Mouse (Mus musculus): ENCODE measurements around the gene Tfpt. TPM values are rescaled to one million over a fixed set of nuclear protein-coding genes. Genes with fewer than 3 reads are reported as not detected.

The Tfpt gene
- total and polyA plus RNA-seq, 2 experiments: 4.3 to 5.7 TPM

DNA sequence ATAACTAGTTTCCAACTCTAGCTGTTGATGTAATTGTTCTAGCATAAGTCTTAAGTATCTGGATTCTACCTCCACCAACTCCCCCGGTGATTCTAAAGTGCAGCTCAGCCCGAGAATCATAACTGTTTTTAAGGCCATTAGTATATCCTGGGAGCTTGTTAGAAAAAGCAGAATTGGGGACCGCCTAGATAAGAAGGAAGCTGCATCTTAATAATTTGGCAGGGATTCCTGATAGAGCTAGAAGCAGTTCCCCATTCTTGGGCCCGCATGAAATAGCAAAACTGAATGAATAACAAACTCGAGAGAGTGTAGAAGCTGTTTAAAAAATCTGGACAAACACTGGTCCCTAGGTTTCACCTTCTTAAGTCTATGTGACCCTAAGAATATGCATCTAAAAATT is 13.7 kb upstream of the Tfpt start:
- Histone ChIP-seq H3K27me3 (ENCODE audit: control insufficient read depth, insufficient read depth, low read length) (no peaks in the 10 kb centered on the region), H3K9ac (ENCODE audit: low read depth, low read length) (no peak overlapping the region), H3K79me2 (ENCODE audit: control insufficient read depth, insufficient read depth, low read length) (peaks cover 24% of the 10 kb centered on the region), H3K27ac (replicated peaks; ENCODE audit: insufficient read depth, low read depth, low read length) (no peak overlapping the region), H3K36me3 (ENCODE audit: control insufficient read depth, insufficient read depth, low read length) (no peaks in the 10 kb centered on the region), H3K4me1 (ENCODE audit: control insufficient read depth, insufficient read depth, low read length) (peaks cover 15% of the 10 kb centered on the region), H3K4me3 (ENCODE audit: insufficient read depth, low read depth, low read length) (no peak overlapping the region)
- TF ChIP-seq POLR2A (IDR thresholded peaks at IDR 0.05; ENCODE audit: extremely low read depth, insufficient read depth, low read length): no peak
- no peak for TF ChIP-seq CTCF (IDR thresholded peaks at IDR 0.05; ENCODE audit: low read depth, low read length)
- 58% methylated on average over 5 of the region's 5 CpGs for WGBS
- no peak for DNase-seq (ENCODE audit: extremely low read depth, low read depth, low spot score)

DNA sequence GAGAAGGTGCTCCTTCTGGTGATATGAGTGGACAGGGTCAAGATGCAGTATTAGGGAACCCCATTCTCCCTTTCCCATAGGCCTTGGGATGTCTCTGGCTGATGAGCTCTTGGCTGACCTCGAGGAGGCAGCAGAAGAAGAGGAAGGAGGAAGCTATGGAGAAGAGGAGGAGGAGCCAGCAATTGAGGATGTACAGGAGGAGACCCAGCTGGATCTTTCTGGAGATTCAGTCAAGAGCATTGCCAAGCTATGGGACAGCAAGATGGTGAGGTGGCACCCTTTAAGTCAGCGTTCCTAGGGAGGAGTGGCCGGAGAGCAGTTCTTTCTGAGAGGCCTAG is 718 bp upstream of the Tfpt start:
- Histone ChIP-seq H3K79me2 (ENCODE audit: control insufficient read depth, insufficient read depth, low read length) (peaks cover 16% of the 10 kb centered on the region), H3K36me3 (ENCODE audit: control insufficient read depth, insufficient read depth, low read length) (no peaks in the 10 kb centered on the region), H3K9ac (ENCODE audit: low read depth, low read length) (no peak overlapping the region), H3K4me1 (ENCODE audit: control insufficient read depth, insufficient read depth, low read length) (peaks cover 12% of the 10 kb centered on the region), H3K4me3 (ENCODE audit: insufficient read depth, low read depth, low read length) (no peak overlapping the region; the same call in 1 of the 2 replicates), H3K27ac (replicated peaks; ENCODE audit: insufficient read depth, low read depth, low read length) (no peak overlapping the region), H3K27me3 (ENCODE audit: control insufficient read depth, insufficient read depth, low read length) (no peaks in the 10 kb centered on the region)
- TF ChIP-seq CTCF (IDR thresholded peaks at IDR 0.05; ENCODE audit: low read depth, low read length): no peak
- TF ChIP-seq POLR2A (IDR thresholded peaks at IDR 0.05; ENCODE audit: extremely low read depth, insufficient read depth, low read length): no peak
- DNase-seq (ENCODE audit: extremely low read depth, low read depth, low spot score): no peak
- WGBS: 54% methylated on average over 3 of the region's 3 CpGs

GRCm38 (mm10) chr7:3629030-3629429 is 699 bp downstream of the Tfpt start:
- no peak for TF ChIP-seq CTCF (IDR thresholded peaks at IDR 0.05; ENCODE audit: low read depth, low read length)
- TF ChIP-seq POLR2A (IDR thresholded peaks at IDR 0.05; ENCODE audit: extremely low read depth, insufficient read depth, low read length): no peak
- Histone ChIP-seq H3K36me3 (ENCODE audit: control insufficient read depth, insufficient read depth, low read length) (no peaks in the 10 kb centered on the region), H3K79me2 (ENCODE audit: control insufficient read depth, insufficient read depth, low read length) (peaks cover 16% of the 10 kb centered on the region), H3K4me1 (ENCODE audit: control insufficient read depth, insufficient read depth, low read length) (peaks cover 12% of the 10 kb centered on the region), H3K27me3 (ENCODE audit: control insufficient read depth, insufficient read depth, low read length) (no peaks in the 10 kb centered on the region), H3K27ac (replicated peaks; ENCODE audit: insufficient read depth, low read depth, low read length) (peak overlapping the region; percentile 11; the same call in 1 of the 2 replicates), H3K9ac (ENCODE audit: low read depth, low read length) (peak overlapping the region; percentile 62), H3K4me3 (ENCODE audit: insufficient read depth, low read depth, low read length) (peak overlapping the region; percentile 51)
- no peak for DNase-seq (ENCODE audit: extremely low read depth, low read depth, low spot score)
- 27% methylated on average over 4 of the region's 4 CpGs for WGBS

- Histone ChIP-seq H3K79me2 (ENCODE audit: control insufficient read depth, insufficient read depth, low read length) (peaks cover 3% of the 10 kb centered on the region; the same call in 1 of the 2 replicates), H3K4me3 (ENCODE audit: insufficient read depth, low read depth, low read length) (peak within 1 kb of the TSS; percentile 93), H3K9ac (ENCODE audit: low read depth, low read length) (peak within 1 kb of the TSS; percentile 94), H3K27me3 (ENCODE audit: control insufficient read depth, insufficient read depth, low read length) (no peaks in the 10 kb centered on the region), H3K27ac (replicated peaks; ENCODE audit: insufficient read depth, low read depth, low read length) (peak within 1 kb of the TSS; percentile 87), H3K4me1 (ENCODE audit: control insufficient read depth, insufficient read depth, low read length) (peaks cover 3% of the 10 kb centered on the region; the same call in 1 of the 2 replicates), H3K36me3 (ENCODE audit: control insufficient read depth, insufficient read depth, low read length) (peaks cover 2% of the 10 kb centered on the region; the same call in 1 of the 2 replicates)
- TF ChIP-seq CTCF (IDR thresholded peaks at IDR 0.05; ENCODE audit: low read depth, low read length): no peak
- peak; percentile 73; the same call in 1 of the 2 replicates for TF ChIP-seq POLR2A (IDR thresholded peaks at IDR 0.05; ENCODE audit: extremely low read depth, insufficient read depth, low read length)
- WGBS: under 1% methylated on average over 32 of the region's 32 CpGs
- DNase-seq (ENCODE audit: extremely low read depth, low read depth, low spot score): peak; percentile 89
Observed at GRCm38 (mm10) chr7:3617242-3617995, 12.3 kb downstream of the Tfpt start, which contains the start of gene Ndufa3. Gene Ndufa3, plus strand, starts transcription at chr7:3617373.

GRCm38 (mm10) chr7:3616389-3617241 is 13.1 kb downstream of the Tfpt start:
- no peaks in the 10 kb centered on the region for H3K27me3 ChIP-seq (ENCODE audit: control insufficient read depth, insufficient read depth, low read length)
- no peak overlapping the region; the same call in 1 of the 2 replicates for H3K27ac ChIP-seq (replicated peaks; ENCODE audit: insufficient read depth, low read depth, low read length)
- WGBS: 38% methylated on average over 6 of the region's 6 CpGs
- DNase-seq (ENCODE audit: extremely low read depth, low read depth, low spot score): no peak
- H3K79me2 ChIP-seq (ENCODE audit: control insufficient read depth, insufficient read depth, low read length): peaks cover 3% of the 10 kb centered on the region; the same call in 1 of the 2 replicates
- no peak overlapping the region for H3K9ac ChIP-seq (ENCODE audit: low read depth, low read length)
- H3K4me1 ChIP-seq (ENCODE audit: control insufficient read depth, insufficient read depth, low read length): peaks cover 3% of the 10 kb centered on the region; the same call in 1 of the 2 replicates
- H3K36me3 ChIP-seq (ENCODE audit: control insufficient read depth, insufficient read depth, low read length): peaks cover 2% of the 10 kb centered on the region; the same call in 1 of the 2 replicates
- H3K4me3 ChIP-seq (ENCODE audit: insufficient read depth, low read depth, low read length): no peak overlapping the region; the same call in 1 of the 2 replicates
- TF ChIP-seq CTCF (IDR thresholded peaks at IDR 0.05; ENCODE audit: low read depth, low read length): peak; percentile 48
- no peak for TF ChIP-seq POLR2A (IDR thresholded peaks at IDR 0.05; ENCODE audit: extremely low read depth, insufficient read depth, low read length)

Measured in liver, adult 2 months (tissue).